Mouse (Mus musculus): Measurements from ENCODE around the gene Olfr393. TPM values are rescaled to one million over a fixed set of nuclear protein-coding genes. Genes with fewer than 3 reads are reported as not detected.

Gene Olfr393
- not detected in 2 replicates for polyA plus RNA-seq (2014; fragmentation: Nextera tagmentation; extraction: Ambion mirVana)

DNA sequence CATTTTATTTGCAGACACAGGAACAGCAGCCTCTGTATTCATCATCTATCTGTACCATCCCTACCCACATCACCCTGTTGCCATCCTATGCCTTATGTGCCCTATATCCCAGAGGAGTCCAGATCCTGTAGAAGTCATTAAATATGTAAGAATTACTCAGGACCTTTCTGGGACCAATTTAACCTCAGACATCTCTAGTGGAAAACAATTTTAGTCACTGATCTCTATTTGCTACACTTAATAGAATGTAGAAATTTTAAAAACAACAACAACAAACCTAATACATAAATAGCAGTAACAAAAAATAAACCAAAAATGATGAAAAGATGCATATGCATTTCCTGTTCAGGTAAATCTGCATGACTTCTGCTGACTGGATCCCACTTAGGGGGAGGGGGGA is at the start of gene Olfr393:
Gene Olfr393, minus strand, starts transcription at position 101 of the 400 bp plus-strand sequence.
- Histone ChIP-seq H3K4me2 (ENCODE audit: low read length) (no peak within 1 kb of the TSS), H3K27ac (ENCODE audit: low read depth) (no peak within 1 kb of the TSS), H3K9me3 (ENCODE audit: control insufficient read depth, low read length) (no peaks in the 10 kb centered on the region), H3K9ac (ENCODE audit: low read length) (no peak within 1 kb of the TSS), H3K4me1 (replicated peaks; ENCODE audit: control insufficient read depth, insufficient read depth, low read length) (no peaks in the 10 kb centered on the region), H3K4me3 (ENCODE audit: low read depth, low read length) (no peak within 1 kb of the TSS), H3K27me3 (replicated peaks; ENCODE audit: control insufficient read depth, insufficient read depth, low read length) (no peaks in the 10 kb centered on the region), H3K36me3 (ENCODE audit: control insufficient read depth, insufficient read depth, low read length) (no peaks in the 10 kb centered on the region)
- DNase-seq (ENCODE audit: low spot score) (no peak), ATAC-seq (replicated peaks; ENCODE audit: low FRiP score, low TSS enrichment, low read depth) (no peak)

DNA sequence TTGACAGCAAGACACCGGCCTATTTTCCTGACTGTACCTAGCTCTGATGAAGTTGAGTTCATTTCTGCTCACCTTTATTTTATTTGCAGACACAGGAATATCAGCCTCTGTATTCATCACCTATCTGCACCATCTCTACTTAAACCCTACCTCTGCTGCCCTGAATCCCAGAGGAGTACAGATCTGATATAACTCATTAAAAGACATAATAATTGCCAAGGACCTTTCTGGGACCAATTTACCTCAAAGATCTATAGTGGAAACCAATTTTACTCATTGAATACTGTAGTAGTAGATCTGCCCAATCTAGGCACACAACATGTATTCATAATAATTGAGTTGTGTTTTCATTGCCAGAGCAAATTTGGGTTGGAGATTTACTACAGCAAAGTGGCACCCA is 39.4 kb upstream of the Olfr393 start, which contains the start of gene Olfr394:
Gene Olfr394, minus strand, starts transcription at position 101 of the 400 bp plus-strand sequence.
- Histone ChIP-seq H3K4me2 (ENCODE audit: low read length) (no peak within 1 kb of the TSS), H3K27ac (ENCODE audit: low read depth) (no peak within 1 kb of the TSS), H3K4me3 (ENCODE audit: low read depth, low read length) (no peak within 1 kb of the TSS), H3K4me1 (replicated peaks; ENCODE audit: control insufficient read depth, insufficient read depth, low read length) (no peaks in the 10 kb centered on the region), H3K9ac (ENCODE audit: low read length) (no peak within 1 kb of the TSS), H3K9me3 (ENCODE audit: control insufficient read depth, low read length) (0 out of 2 replicates have a peak, but pooled peaks cover 3% of the 10 kb centered on the region), H3K36me3 (ENCODE audit: control insufficient read depth, insufficient read depth, low read length) (no peaks in the 10 kb centered on the region), H3K27me3 (replicated peaks; ENCODE audit: control insufficient read depth, insufficient read depth, low read length) (no peaks in the 10 kb centered on the region)
- ATAC-seq (replicated peaks; ENCODE audit: low FRiP score, low TSS enrichment, low read depth), result no peak
- WGBS, result 83% methylated on average over 1 of the region's 1 CpGs
- DNase-seq (ENCODE audit: low spot score), result no peak

DNA sequence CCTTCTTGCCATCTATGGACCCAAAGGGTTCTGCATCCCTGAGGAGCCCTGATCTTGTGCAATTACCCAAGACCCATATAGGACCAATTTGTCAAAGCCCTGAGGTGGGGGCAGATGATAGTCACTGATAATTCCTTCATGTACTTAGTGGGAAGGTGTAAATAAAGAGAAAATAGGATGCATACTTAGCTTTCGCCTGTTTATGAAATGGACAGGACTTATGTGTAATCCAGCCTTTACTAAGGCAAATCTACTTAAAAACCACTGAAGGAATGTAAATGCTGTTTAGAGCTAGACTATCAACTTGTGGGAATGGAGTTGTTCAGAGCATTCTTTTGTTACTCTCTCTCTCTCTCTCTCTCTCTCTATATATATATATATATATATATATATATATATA is 34.3 kb downstream of the Olfr393 start, which contains the start of gene Olfr392:
Gene Olfr392, minus strand, starts transcription at position 101 of the 400 bp plus-strand sequence.
- 94% methylated on average over 1 of the region's 1 CpGs for WGBS

DNA sequence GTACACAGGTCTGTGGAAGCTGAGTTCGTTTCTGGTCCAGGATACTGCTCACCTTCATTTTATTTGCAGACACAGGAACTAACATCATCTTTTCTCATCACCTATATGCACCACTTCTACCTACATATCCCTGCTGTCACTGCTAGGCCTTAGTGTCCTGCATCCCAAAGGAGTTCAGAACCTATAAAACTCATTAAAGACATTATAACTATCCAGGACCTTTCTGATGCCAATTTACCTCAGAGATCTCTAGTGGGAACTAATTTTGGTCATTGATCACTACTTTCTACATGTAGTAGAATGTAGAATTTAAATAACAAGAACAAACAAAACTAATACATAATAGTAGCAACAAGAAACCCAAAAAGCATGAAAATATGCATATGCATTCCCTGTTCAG is 48.3 kb downstream of the Olfr393 start, which contains the start of gene Olfr391-ps:
Gene Olfr391-ps, minus strand, starts transcription at position 101 of the 400 bp plus-strand sequence.
- Histone ChIP-seq H3K9ac (ENCODE audit: low read length) (no peak within 1 kb of the TSS), H3K4me2 (ENCODE audit: low read length) (no peak within 1 kb of the TSS), H3K36me3 (ENCODE audit: control insufficient read depth, insufficient read depth, low read length) (no peaks in the 10 kb centered on the region), H3K9me3 (ENCODE audit: control insufficient read depth, low read length) (0 out of 2 replicates have a peak, but pooled peaks cover 3% of the 10 kb centered on the region), H3K27ac (ENCODE audit: low read depth) (no peak within 1 kb of the TSS), H3K4me3 (ENCODE audit: low read depth, low read length) (no peak within 1 kb of the TSS), H3K27me3 (replicated peaks; ENCODE audit: control insufficient read depth, insufficient read depth, low read length) (no peaks in the 10 kb centered on the region), H3K4me1 (replicated peaks; ENCODE audit: control insufficient read depth, insufficient read depth, low read length) (no peaks in the 10 kb centered on the region)
- ATAC-seq (replicated peaks; ENCODE audit: low FRiP score, low TSS enrichment, low read depth) (no peak), DNase-seq (ENCODE audit: low spot score) (no peak)
- 17% methylated on average over 1 of the region's 1 CpGs for WGBS

More for the DNA sequence above, 34.3 kb downstream of the Olfr393 start, which contains the start of gene Olfr392:
- Histone ChIP-seq H3K9ac (ENCODE audit: low read length) (no peak within 1 kb of the TSS), H3K27ac (ENCODE audit: low read depth) (no peak within 1 kb of the TSS), H3K27me3 (replicated peaks; ENCODE audit: control insufficient read depth, insufficient read depth, low read length) (no peaks in the 10 kb centered on the region), H3K9me3 (ENCODE audit: control insufficient read depth, low read length) (no peaks in the 10 kb centered on the region), H3K4me1 (replicated peaks; ENCODE audit: control insufficient read depth, insufficient read depth, low read length) (no peaks in the 10 kb centered on the region), H3K4me2 (ENCODE audit: low read length) (no peak within 1 kb of the TSS), H3K4me3 (ENCODE audit: low read depth, low read length) (no peak within 1 kb of the TSS), H3K36me3 (ENCODE audit: control insufficient read depth, insufficient read depth, low read length) (no peaks in the 10 kb centered on the region)
- no peak for DNase-seq (ENCODE audit: low spot score)
- ATAC-seq (replicated peaks; ENCODE audit: low FRiP score, low TSS enrichment, low read depth), result no peak

Other genes starting within 250 kb of the Olfr393 start
- gene Zfp735, start 162.7 kb downstream of the Olfr393 start, polyA plus RNA-seq (2014; fragmentation: Nextera tagmentation; extraction: Ambion mirVana), result not detected in 2 replicates
- not detected in 2 replicates for gene Olfr389, start 70.7 kb downstream of the Olfr393 start, polyA plus RNA-seq (2014; fragmentation: Nextera tagmentation; extraction: Ambion mirVana)
- gene Olfr390, start 68.5 kb downstream of the Olfr393 start, polyA plus RNA-seq (2014; fragmentation: Nextera tagmentation; extraction: Ambion mirVana), result not detected in 2 replicates
- not detected in 2 replicates for gene Olfr391-ps, start 48.4 kb downstream of the Olfr393 start, polyA plus RNA-seq (2014; fragmentation: Nextera tagmentation; extraction: Ambion mirVana)
- gene Olfr392, start 34.4 kb downstream of the Olfr393 start, polyA plus RNA-seq (2014; fragmentation: Nextera tagmentation; extraction: Ambion mirVana), result not detected in 2 replicates
- gene Olfr394, start 39.3 kb upstream of the Olfr393 start, polyA plus RNA-seq (2014; fragmentation: Nextera tagmentation; extraction: Ambion mirVana), result not detected in 2 replicates
- not detected in 2 replicates for gene Olfr395, start 57.8 kb upstream of the Olfr393 start, polyA plus RNA-seq (2014; fragmentation: Nextera tagmentation; extraction: Ambion mirVana)
- gene Olfr23, start 85.2 kb upstream of the Olfr393 start, polyA plus RNA-seq (2014; fragmentation: Nextera tagmentation; extraction: Ambion mirVana), result not detected in 2 replicates
- gene Olfr397, start 109.4 kb upstream of the Olfr393 start, polyA plus RNA-seq (2014; fragmentation: Nextera tagmentation; extraction: Ambion mirVana), result not detected in 2 replicates
- gene Olfr398, start 139.0 kb upstream of the Olfr393 start, polyA plus RNA-seq (2014; fragmentation: Nextera tagmentation; extraction: Ambion mirVana), result not detected in 2 replicates
- not detected in 2 replicates for gene Olfr139, start 205.1 kb upstream of the Olfr393 start, polyA plus RNA-seq (2014; fragmentation: Nextera tagmentation; extraction: Ambion mirVana)
- gene Olfr399, start 205.2 kb upstream of the Olfr393 start, polyA plus RNA-seq (2014; fragmentation: Nextera tagmentation; extraction: Ambion mirVana), result not detected in 2 replicates
- gene Zfp616, start 218.5 kb upstream of the Olfr393 start, polyA plus RNA-seq (2014; fragmentation: Nextera tagmentation; extraction: Ambion mirVana), result not detected in 2 replicates